Mouse (Mus musculus) stomach, embryonic 15.5 days (tissue): ENCODE measurements around the gene Gm7954. TPM values are rescaled to one million over a fixed set of nuclear protein-coding genes. Genes with fewer than 3 reads are reported as not detected.
"Not testable (repeated sequence)": the region's sequence is repeated elsewhere in the genome, so short reads cannot be mapped to it uniquely, and the experiment has no call there.

ENCODE experiments used
- ATAC-seq: fragments of 200-750 bp; cut with Nextera tagmentation; 2 replicates; pipeline ENCODE4 v1.8.0; 2017; ENCODE audit warnings: low read depth, moderate number of reproducible peaks, moderate TSS enrichment; ENCODE audit not compliant: insufficient read depth, low FRiP score
- H3K27ac ChIP-seq: fragments of 300-500 bp; sonication (generic); 2 replicates; pipeline ENCODE4 v1.5.1; 2015; ENCODE audit warnings: mild to moderate bottlenecking, inconsistent platforms
- H3K27me3 ChIP-seq: fragments of 300-500 bp; sonication (generic); replicated peaks from 2 replicates; pipeline ENCODE4 v1.6.1; 2015; ENCODE audit warnings: inconsistent platforms
- H3K36me3 ChIP-seq: fragments of 300-500 bp; sonication (generic); 2 replicates; pipeline ENCODE4 v1.6.1; 2015; ENCODE audit warnings: inconsistent platforms
- H3K4me1 ChIP-seq: fragments of 300-500 bp; sonication (generic); 2 replicates; pipeline ENCODE4 v1.6.1; 2015; ENCODE audit warnings: inconsistent platforms
- H3K4me2 ChIP-seq: fragments of 300-500 bp; sonication (generic); 2 replicates; pipeline ENCODE4 v1.6.1; 2015; ENCODE audit warnings: mild to moderate bottlenecking, inconsistent platforms
- H3K4me3 ChIP-seq: fragments of 300-500 bp; sonication (generic); replicated peaks from 2 replicates; pipeline ENCODE4 v1.5.1; 2015; ENCODE audit warnings: inconsistent platforms
- H3K9ac ChIP-seq: fragments of 300-500 bp; sonication (generic); 2 replicates; pipeline ENCODE4 v1.6.1; 2015; ENCODE audit warnings: inconsistent platforms
- H3K9me3 ChIP-seq: fragments of 300-500 bp; sonication (generic); 2 replicates; pipeline ENCODE4 v1.6.1; 2016; ENCODE audit warnings: inconsistent platforms
- WGBS: fragments of 180-500 bp; shearing (Covaris S2); methylation state at CpG from one replicate; pipeline ENCODE4 v1.1.7; 2015; 5-methylcytosine and 5-hydroxymethylcytosine counted together
- polyA plus RNA-seq: library from polyadenylated mRNA; unstranded; fragments of >200 nt; fragmentation: Nextera tagmentation; extraction: Ambion mirVana; gene quantifications from 2 replicates; pipeline ENCODE4 v1.2.1, GENCODE M21; 2015

Gene Gm7954
- polyA plus RNA-seq = not detected in 2 replicates

GRCm38 (mm10) chr14:41453418-41453817 is at the start of gene Gm7954:
TSS of gene Gm7954 (minus strand) at chr14:41453518.
- not testable (repeated sequence) for H3K4me3 ChIP-seq, H3K4me2 ChIP-seq, H3K27ac ChIP-seq, H3K9me3 ChIP-seq, H3K36me3 ChIP-seq, H3K27me3 ChIP-seq, H3K9ac ChIP-seq, ATAC-seq, H3K4me1 ChIP-seq
- WGBS = no CpG with 5 or more reads among the region's 2 CpGs

GRCm38 (mm10) chr14:41489385-41489784 is 36.1 kb upstream of the Gm7954 start, which contains the start of gene Gm3486:
TSS of gene Gm3486 (minus strand) at chr14:41489485.
- H3K9me3 ChIP-seq, H3K36me3 ChIP-seq, H3K27me3 ChIP-seq, H3K27ac ChIP-seq, H3K4me3 ChIP-seq, H3K4me2 ChIP-seq, ATAC-seq, H3K4me1 ChIP-seq, H3K9ac ChIP-seq: not testable (repeated sequence)

GRCm38 (mm10) chr14:41425393-41426075 is 27.8 kb downstream of the Gm7954 start:
- H3K4me1 ChIP-seq, H3K9ac ChIP-seq, H3K36me3 ChIP-seq, H3K9me3 ChIP-seq, H3K27ac ChIP-seq, H3K27me3 ChIP-seq, ATAC-seq, H3K4me3 ChIP-seq: not testable (repeated sequence)
- H3K4me2 ChIP-seq = peak overlapping the region; percentile 23; the same call in 1 of the 2 replicates
- WGBS = 16% methylated on average over 14 of the region's 16 CpGs

- 11% methylated on average over 11 of the region's 14 CpGs for WGBS
These were observed 28.6 kb downstream of the Gm7954 start for GRCm38 (mm10) chr14:41424694-41425093.

GRCm38 (mm10) chr14:41408181-41408580 is 45.1 kb downstream of the Gm7954 start, which contains the start of gene Gm6482:
TSS of gene Gm6482 (minus strand) at chr14:41408281.
- not testable (repeated sequence) for ATAC-seq

More at GRCm38 (mm10) chr14:41424694-41425093, 28.6 kb downstream of the Gm7954 start:
- H3K36me3 ChIP-seq, ATAC-seq, H3K9me3 ChIP-seq, H3K9ac ChIP-seq, H3K27me3 ChIP-seq, H3K27ac ChIP-seq, H3K4me3 ChIP-seq, H3K4me2 ChIP-seq, H3K4me1 ChIP-seq: not testable (repeated sequence)

More at GRCm38 (mm10) chr14:41408181-41408580, 45.1 kb downstream of the Gm7954 start, which contains the start of gene Gm6482:
- H3K9ac ChIP-seq, H3K27me3 ChIP-seq, H3K4me2 ChIP-seq, H3K36me3 ChIP-seq, H3K4me3 ChIP-seq, H3K27ac ChIP-seq, H3K9me3 ChIP-seq, H3K4me1 ChIP-seq: not testable (repeated sequence)
- WGBS = 81% methylated on average over 1 of the region's 2 CpGs

Other genes starting within 250 kb of the Gm7954 start
- gene Gm2832, start 174.7 kb downstream of the Gm7954 start, polyA plus RNA-seq = 0.12 and 0.23 TPM in 2 replicates
- not detected in 2 replicates for gene Gm5798, start 104.9 kb downstream of the Gm7954 start, polyA plus RNA-seq
- gene Gm7945, start 67.1 kb downstream of the Gm7954 start, polyA plus RNA-seq = not detected in 2 replicates
- gene Gm6482, start 45.2 kb downstream of the Gm7954 start, polyA plus RNA-seq = not detected in 2 replicates
- not detected in 2 replicates for gene Gm3486, start 36.0 kb upstream of the Gm7954 start, polyA plus RNA-seq
- not detected in 2 replicates for gene Gm7970, start 102.1 kb upstream of the Gm7954 start, polyA plus RNA-seq
- not detected in 2 replicates for gene 1700049E17Rik2, start 119.7 kb upstream of the Gm7954 start, polyA plus RNA-seq
- not detected in 2 replicates for gene Gm3072, start 171.1 kb upstream of the Gm7954 start, polyA plus RNA-seq
- not detected in 2 replicates for gene Gm3676, start 193.0 kb upstream of the Gm7954 start, polyA plus RNA-seq
- not detected in 2 replicates for gene Gm8068, start 248.4 kb upstream of the Gm7954 start, polyA plus RNA-seq